Mouse (Mus musculus) stomach, embryonic 14.5 days (tissue): ENCODE measurements around the gene Wrb. TPM values are rescaled to one million over a fixed set of nuclear protein-coding genes. Genes with fewer than 3 reads are reported as not detected.

Experiments used
- ATAC-seq: fragments of 200-750 bp; cut with Nextera tagmentation; 2 replicates; pipeline ENCODE4 v1.8.0; 2017; ENCODE audit warnings: low read depth, moderate TSS enrichment; ENCODE audit not compliant: insufficient number of reproducible peaks, insufficient read depth, low FRiP score
- H3K27ac ChIP-seq: fragments of 300-500 bp; sonication (generic); 2 replicates; pipeline ENCODE4 v1.5.1; 2014; ENCODE audit warnings: mild to moderate bottlenecking, low read length, moderate library complexity, mixed read lengths
- H3K27me3 ChIP-seq: fragments of 300-500 bp; sonication (generic); 2 replicates; pipeline ENCODE4 v1.6.1; 2014; ENCODE audit warnings: low read length, control low read depth, mixed read lengths; ENCODE audit not compliant: control insufficient read depth, insufficient read depth
- H3K36me3 ChIP-seq: fragments of 300-500 bp; sonication (generic); 2 replicates; pipeline ENCODE4 v1.6.1; 2014; ENCODE audit warnings: mild to moderate bottlenecking, control low read depth, low read length, moderate library complexity, mixed read lengths; ENCODE audit not compliant: control insufficient read depth, insufficient read depth
- H3K4me1 ChIP-seq: fragments of 300-500 bp; sonication (generic); 2 replicates; pipeline ENCODE4 v1.6.1; 2014; ENCODE audit warnings: low read length, control low read depth, mixed read lengths; ENCODE audit not compliant: control insufficient read depth, insufficient read depth
- H3K4me2 ChIP-seq: fragments of 300-500 bp; sonication (generic); replicated peaks from 2 replicates; pipeline ENCODE4 v1.6.1; 2014; ENCODE audit warnings: low read depth, low read length, control low read depth
- H3K4me3 ChIP-seq: fragments of 300-500 bp; sonication (generic); 2 replicates; pipeline ENCODE4 v1.5.1; 2014; ENCODE audit warnings: low read depth, low read length, control low read depth
- H3K9ac ChIP-seq: fragments of 300-500 bp; sonication (generic); replicated peaks from 2 replicates; pipeline ENCODE4 v1.6.1; 2014; ENCODE audit warnings: low read depth, mild to moderate bottlenecking, control low read depth, low read length, moderate library complexity, mixed read lengths
- H3K9me3 ChIP-seq: fragments of 300-500 bp; sonication (generic); 2 replicates; pipeline ENCODE4 v1.6.1; 2016; ENCODE audit warnings: low read depth, low read length, control low read depth; ENCODE audit not compliant: control insufficient read depth
- WGBS: fragments of 180-500 bp; shearing (Covaris S2); extraction: QIAGEN DNeasy Blood & Tissue Kit; methylation state at CpG from one replicate; pipeline ENCODE4 v1.1.7; 2014; 5-methylcytosine and 5-hydroxymethylcytosine counted together
- polyA plus RNA-seq: library from polyadenylated mRNA; unstranded; fragments of >200 nt; fragmentation: Nextera tagmentation; extraction: Ambion mirVana; gene quantifications from 2 replicates; pipeline ENCODE4 v1.2.1, GENCODE M21; 2014

The Wrb gene
- polyA plus RNA-seq, 1 experiment from 2014 or later = 77.2 TPM

DNA sequence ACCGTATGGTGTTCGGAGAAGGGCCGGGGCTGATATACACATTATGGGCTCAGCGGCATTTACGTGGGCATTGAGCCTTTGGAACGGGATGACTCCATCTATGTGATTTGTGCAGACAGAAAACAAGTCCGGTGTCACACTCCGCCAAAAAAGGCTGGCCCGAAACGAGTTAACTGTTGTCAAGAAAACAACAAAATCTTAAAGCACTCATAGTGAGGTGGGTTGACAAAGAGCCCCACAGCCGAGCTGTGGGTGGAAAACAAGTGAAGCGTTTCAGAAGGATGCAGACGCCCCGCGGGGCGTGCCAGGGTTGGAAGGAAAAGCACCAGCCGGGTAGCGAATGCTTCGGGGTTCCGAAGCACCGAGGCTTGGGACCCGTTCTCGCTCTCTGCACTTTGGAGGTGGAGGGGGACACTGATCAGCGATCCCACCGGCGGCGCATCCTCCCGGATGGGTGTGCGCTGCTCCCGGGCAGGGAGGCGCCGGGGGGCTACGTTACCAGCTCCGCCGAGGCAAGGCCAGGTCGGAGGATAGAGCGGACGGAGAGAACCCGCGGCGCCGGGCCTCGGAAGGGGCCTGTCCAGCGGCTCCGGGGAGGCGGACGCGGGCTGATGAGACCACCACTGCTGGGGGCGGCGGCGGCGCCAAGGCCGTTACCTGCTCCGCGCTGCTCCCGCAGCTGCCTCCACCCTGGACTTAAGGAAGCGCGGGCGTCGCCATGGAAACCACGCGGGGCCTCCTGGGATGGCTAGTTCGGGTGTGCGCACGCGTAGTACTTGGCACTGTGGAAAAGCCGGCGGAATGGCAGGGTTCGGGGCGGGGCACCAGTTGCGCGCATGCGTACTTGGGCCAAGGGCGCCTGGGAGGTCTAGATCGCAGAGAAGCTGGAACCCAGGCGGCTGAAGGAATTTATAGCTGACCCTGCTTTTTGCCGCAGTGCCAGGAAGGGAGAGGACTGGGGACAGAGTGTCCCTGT lies 46.6 kb downstream of the Wrb start, which contains the start of gene Lca5l:
Lca5l (minus strand) TSS at position 741 of the 976 bp plus-strand sequence.
- under 1% methylated on average over 76 of the region's 77 CpGs for WGBS
- H3K27ac ChIP-seq = no peak within 1 kb of the TSS; the same call in 1 of the 2 replicates
- H3K27me3 ChIP-seq = no peaks in the 10 kb centered on the region

DNA sequence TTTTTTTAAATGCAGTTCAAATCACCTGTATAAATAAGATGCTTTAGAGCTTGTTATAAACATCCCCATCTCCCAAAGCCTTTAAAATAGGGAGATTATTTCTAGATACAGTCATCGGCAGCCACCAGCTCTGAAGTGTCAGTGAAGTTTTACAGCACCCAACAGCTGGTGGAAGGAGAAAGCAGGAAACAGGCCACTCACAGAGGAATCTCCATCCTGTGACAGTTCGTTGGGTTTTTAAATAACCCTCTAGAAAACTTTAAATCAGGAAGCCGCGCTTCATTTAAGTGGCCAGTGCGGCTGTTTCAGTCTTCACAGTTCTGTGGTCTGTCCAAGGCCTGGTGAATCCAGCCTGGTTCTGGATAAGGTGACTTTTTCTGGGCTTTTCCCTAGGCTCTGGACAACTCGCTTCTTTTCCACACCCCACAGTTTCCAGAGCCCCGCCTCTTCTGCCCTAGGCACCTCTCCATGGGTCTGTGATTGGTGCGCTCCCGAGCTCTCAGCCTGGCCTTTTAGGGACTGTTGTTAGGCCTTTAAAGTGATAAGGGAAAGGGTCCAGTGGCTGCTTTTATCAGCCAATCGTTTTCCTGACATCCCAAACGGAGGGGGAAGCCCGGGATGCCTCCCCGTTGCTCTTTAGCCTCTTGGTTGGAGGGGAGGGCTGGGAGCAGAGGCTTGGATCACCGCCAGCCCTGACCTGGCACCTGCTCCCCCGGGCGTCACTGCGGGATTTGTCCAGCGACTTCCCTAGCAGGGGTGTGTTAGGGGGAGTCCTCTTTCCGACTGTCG lies 54.9 kb downstream of the Wrb start, which contains the start of gene Sh3bgr:
Sh3bgr (plus strand) TSS at position 538 of the 789 bp plus-strand sequence.
- peak; percentile 85 for ATAC-seq
- Histone ChIP-seq H3K27ac (peak within 1 kb of the TSS; percentile 2; the same call in 1 of the 2 replicates), H3K4me3 (peak within 1 kb of the TSS; percentile 19; the same call in 1 of the 2 replicates), H3K9me3 (no peaks in the 10 kb centered on the region), H3K9ac (peak within 1 kb of the TSS; percentile 8; the same call in 1 of the 2 replicates), H3K4me2 (peak within 1 kb of the TSS; percentile 45), H3K36me3 (no peaks in the 10 kb centered on the region), H3K27me3 (no peaks in the 10 kb centered on the region), H3K4me1 (peaks cover 7% of the 10 kb centered on the region; the same call in 1 of the 2 replicates)
- WGBS = 5% methylated on average over 20 of the region's 20 CpGs

More for the DNA sequence above, 46.6 kb downstream of the Wrb start, which contains the start of gene Lca5l:
- peak within 1 kb of the TSS; percentile 76 for H3K4me2 ChIP-seq
- no peaks in the 10 kb centered on the region for H3K9me3 ChIP-seq
- ATAC-seq = peak; percentile 98
- peak within 1 kb of the TSS; percentile 55 for H3K9ac ChIP-seq
- H3K4me3 ChIP-seq = peak within 1 kb of the TSS; percentile 86
- no peaks in the 10 kb centered on the region for H3K36me3 ChIP-seq
- H3K4me1 ChIP-seq = no peaks in the 10 kb centered on the region

DNA sequence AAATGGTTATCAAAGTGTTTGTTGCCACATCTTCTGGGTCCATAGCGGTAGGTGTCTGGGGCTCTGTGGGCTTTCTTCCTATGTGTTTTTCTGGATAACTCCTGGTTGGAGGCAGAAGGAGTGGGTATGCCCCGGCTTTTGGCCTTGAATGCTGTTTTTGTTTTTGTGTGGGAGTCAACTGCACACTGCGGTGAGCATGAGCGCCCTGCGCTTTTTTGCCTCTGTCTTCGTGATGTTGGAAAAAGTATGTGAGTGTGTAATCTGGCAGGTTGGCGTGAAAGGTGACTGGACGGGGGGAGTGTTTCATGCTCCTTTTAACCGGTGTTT lies 55.5 kb downstream of the Wrb start:
- peak overlapping the region; percentile 2; the same call in 1 of the 2 replicates for H3K27ac ChIP-seq
- 28% methylated on average over 9 of the region's 9 CpGs for WGBS

DNA sequence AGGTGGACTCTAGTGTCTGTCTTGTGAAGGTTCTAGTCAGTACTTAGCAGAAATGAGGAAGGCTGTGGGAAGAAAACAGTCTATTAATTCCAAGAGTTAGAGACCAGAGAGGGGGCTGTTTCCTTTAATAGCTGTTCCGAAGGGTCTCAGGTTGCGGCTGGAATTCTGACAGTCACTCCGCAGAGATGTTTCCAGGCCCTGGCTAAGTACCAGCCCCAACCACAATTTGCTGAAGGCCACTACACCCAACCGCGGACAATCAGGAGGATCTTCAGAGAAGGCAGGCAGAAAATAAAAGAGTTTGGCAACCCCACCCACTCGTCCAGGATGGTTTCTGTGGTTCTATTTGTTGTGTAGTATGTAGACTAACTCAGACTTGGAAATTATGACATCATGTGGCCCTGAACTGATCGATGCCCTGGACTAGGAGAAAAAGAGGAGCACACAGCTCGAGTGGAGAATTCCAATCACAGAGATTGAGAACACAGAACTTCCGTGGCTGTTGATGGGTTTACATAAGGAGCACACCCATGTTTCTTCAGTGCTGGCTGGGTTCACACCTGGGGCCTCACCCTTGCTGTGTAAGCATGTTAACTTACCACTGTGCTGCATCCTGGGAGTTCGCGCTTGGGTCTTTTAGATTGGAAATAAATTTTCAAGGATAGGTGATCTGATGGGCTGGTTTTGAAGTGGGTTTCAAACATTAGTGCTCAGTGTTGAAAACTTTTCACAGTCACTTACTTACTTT lies 56.5 kb downstream of the Wrb start:
- 58% methylated on average over 11 of the region's 11 CpGs for WGBS
- no peaks in the 10 kb centered on the region for H3K36me3 ChIP-seq
- no peak overlapping the region for H3K9ac ChIP-seq
- H3K4me3 ChIP-seq = no peak overlapping the region
- no peaks in the 10 kb centered on the region for H3K27me3 ChIP-seq
- no peak for ATAC-seq
- H3K9me3 ChIP-seq = no peaks in the 10 kb centered on the region
- no peak overlapping the region; the same call in 1 of the 2 replicates for H3K27ac ChIP-seq
- H3K4me2 ChIP-seq = no peak overlapping the region
- H3K4me1 ChIP-seq = peaks cover 7% of the 10 kb centered on the region; the same call in 1 of the 2 replicates

More for the DNA sequence above, 55.5 kb downstream of the Wrb start:
- H3K4me3 ChIP-seq = peak overlapping the region; percentile 19; the same call in 1 of the 2 replicates
- H3K4me1 ChIP-seq = peaks cover 7% of the 10 kb centered on the region; the same call in 1 of the 2 replicates
- H3K36me3 ChIP-seq = no peaks in the 10 kb centered on the region
- no peak for ATAC-seq
- H3K27me3 ChIP-seq = no peaks in the 10 kb centered on the region
- peak overlapping the region; percentile 8; the same call in 1 of the 2 replicates for H3K9ac ChIP-seq
- H3K9me3 ChIP-seq = no peaks in the 10 kb centered on the region
- H3K4me2 ChIP-seq = peak overlapping the region; percentile 45

Other genes with a start within 250 kb of the Wrb start
- 76.5 and 81.1 TPM in 2 replicates for gene Psmg1, start 154.4 kb upstream of the Wrb start, polyA plus RNA-seq
- gene Brwd1, start 62.9 kb upstream of the Wrb start, polyA plus RNA-seq = 124 and 133 TPM in 2 replicates
- 589 and 679 TPM in 2 replicates for gene Hmgn1, start 17.7 kb upstream of the Wrb start, polyA plus RNA-seq
- 1.4 and 1.6 TPM in 2 replicates for gene Lca5l, start 46.9 kb downstream of the Wrb start, polyA plus RNA-seq
- 29.7 TPM in 2 replicates for gene Sh3bgr, start 55.0 kb downstream of the Wrb start, polyA plus RNA-seq
- gene B3galt5, start 90.4 kb downstream of the Wrb start, polyA plus RNA-seq = 0.41 and 0.48 TPM in 2 replicates